Mouse (Mus musculus) kidney, embryonic 15.5 days (tissue): Measurements from ENCODE around the gene Vps9d1. TPM values are rescaled to one million over a fixed set of nuclear protein-coding genes. Genes with fewer than 3 reads are reported as not detected.
"Not testable (repeated sequence)": the region's sequence is repeated elsewhere in the genome, so short reads cannot be mapped to it uniquely, and the experiment has no call there.

ENCODE experiments used
- ATAC-seq: fragments of 200-750 bp; cut with Nextera tagmentation; replicated peaks from 2 replicates; pipeline ENCODE4 v1.8.0; 2017; ENCODE audit warnings: moderate TSS enrichment; ENCODE audit not compliant: low FRiP score
- H3K27ac ChIP-seq: fragments of 300-500 bp; sonication (generic); 2 replicates; pipeline ENCODE4 v1.5.1; 2015; ENCODE audit warnings: mild to moderate bottlenecking, inconsistent platforms
- H3K27me3 ChIP-seq: fragments of 300-500 bp; sonication (generic); 2 replicates; pipeline ENCODE4 v1.6.1; 2015; ENCODE audit warnings: inconsistent platforms
- H3K36me3 ChIP-seq: fragments of 300-500 bp; sonication (generic); 2 replicates; pipeline ENCODE4 v1.6.1; 2015; ENCODE audit warnings: inconsistent platforms
- H3K4me1 ChIP-seq: fragments of 300-500 bp; sonication (generic); 2 replicates; pipeline ENCODE4 v1.6.1; 2015; ENCODE audit warnings: inconsistent platforms
- H3K4me2 ChIP-seq: fragments of 300-500 bp; sonication (generic); 2 replicates; pipeline ENCODE4 v1.6.1; 2015; ENCODE audit warnings: moderate library complexity, mild to moderate bottlenecking, inconsistent platforms
- H3K4me3 ChIP-seq: fragments of 300-500 bp; sonication (generic); replicated peaks from 2 replicates; pipeline ENCODE4 v1.5.1; 2015; ENCODE audit warnings: mild to moderate bottlenecking, inconsistent platforms
- H3K9ac ChIP-seq: fragments of 300-500 bp; sonication (generic); 2 replicates; pipeline ENCODE4 v1.6.1; 2015; ENCODE audit warnings: mild to moderate bottlenecking, inconsistent platforms
- H3K9me3 ChIP-seq: fragments of 300-500 bp; sonication (generic); replicated peaks from 2 replicates; pipeline ENCODE4 v1.6.1; 2016; ENCODE audit warnings: inconsistent platforms
- WGBS: fragments of 180-500 bp; shearing (Covaris S2); methylation state at CpG from one replicate; pipeline ENCODE4 v1.1.7; 2015; ENCODE audit warnings: mixed read lengths; 5-methylcytosine and 5-hydroxymethylcytosine counted together
- polyA plus RNA-seq: library from polyadenylated mRNA; unstranded; fragments of >200 nt; fragmentation: Nextera tagmentation; extraction: Ambion mirVana; gene quantifications from 2 replicates; pipeline ENCODE4 v1.2.1, GENCODE M21; 2015

Gene Vps9d1
- 22.2 and 25.0 TPM in 2 replicates for polyA plus RNA-seq

- Histone ChIP-seq H3K4me2 (peak within 1 kb of the TSS; percentile 91), H3K9me3 (no peaks in the 10 kb centered on the region), H3K4me3 (peak within 1 kb of the TSS; percentile 98), H3K4me1 (peaks cover 27% of the 10 kb centered on the region), H3K9ac (peak within 1 kb of the TSS; percentile 100), H3K27me3 (no peaks in the 10 kb centered on the region), H3K36me3 (peaks cover 63% of the 10 kb centered on the region), H3K27ac (peak within 1 kb of the TSS; percentile 90)
- ATAC-seq: peak; percentile 96
- WGBS: under 1% methylated on average over 98 of the region's 99 CpGs
Observed at GRCm38 (mm10) chr8:123254099-123254885, at the start of gene Vps9d1, which contains the start of gene Zfp276. Gene Vps9d1, minus strand, starts transcription at chr8:123254348. Gene Zfp276, plus strand, starts transcription at chr8:123254195.

- Histone ChIP-seq H3K27ac (no peak overlapping the region), H3K9me3 (no peaks in the 10 kb centered on the region), H3K4me1 (no peaks in the 10 kb centered on the region), H3K27me3 (no peaks in the 10 kb centered on the region), H3K4me2 (no peak overlapping the region), H3K4me3 (no peak overlapping the region), H3K9ac (no peak overlapping the region), H3K36me3 (peaks cover 83% of the 10 kb centered on the region)
- ATAC-seq: no peak
- 93% methylated on average over 11 of the region's 11 CpGs for WGBS
Observed at GRCm38 (mm10) chr8:123298301-123298700, 44.2 kb upstream of the Vps9d1 start.

GRCm38 (mm10) chr8:123292785-123293184, 38.6 kb upstream of the Vps9d1 start:
- H3K27me3 ChIP-seq: no peaks in the 10 kb centered on the region
- no peak overlapping the region for H3K27ac ChIP-seq
- no peaks in the 10 kb centered on the region for H3K9me3 ChIP-seq
- no peak for ATAC-seq
- 77% methylated on average over 2 of the region's 2 CpGs for WGBS
- peaks cover 91% of the 10 kb centered on the region for H3K36me3 ChIP-seq
- H3K4me3 ChIP-seq: no peak overlapping the region
- no peak overlapping the region for H3K4me2 ChIP-seq
- H3K9ac ChIP-seq: no peak overlapping the region
- H3K4me1 ChIP-seq: no peaks in the 10 kb centered on the region

- no peak for ATAC-seq
- WGBS: 93% methylated on average over 3 of the region's 3 CpGs
- no peaks in the 10 kb centered on the region for H3K9me3 ChIP-seq
- H3K9ac ChIP-seq: no peak overlapping the region
- no peaks in the 10 kb centered on the region for H3K27me3 ChIP-seq
- no peaks in the 10 kb centered on the region for H3K4me1 ChIP-seq
- H3K4me2 ChIP-seq: no peak overlapping the region
- peaks cover 92% of the 10 kb centered on the region for H3K36me3 ChIP-seq
- no peak overlapping the region for H3K27ac ChIP-seq
- H3K4me3 ChIP-seq: no peak overlapping the region
Observed at GRCm38 (mm10) chr8:123292281-123292680, 38.1 kb upstream of the Vps9d1 start.

GRCm38 (mm10) chr8:123291716-123292115, 37.6 kb upstream of the Vps9d1 start:
- Histone ChIP-seq H3K9me3 (no peaks in the 10 kb centered on the region), H3K4me3 (no peak overlapping the region), H3K4me2 (no peak overlapping the region), H3K27ac (no peak overlapping the region), H3K27me3 (no peaks in the 10 kb centered on the region), H3K36me3 (peaks cover 93% of the 10 kb centered on the region), H3K4me1 (no peaks in the 10 kb centered on the region), H3K9ac (no peak overlapping the region)
- WGBS: 93% methylated on average over 8 of the region's 8 CpGs
- no peak for ATAC-seq

GRCm38 (mm10) chr8:123290679-123291078, 36.5 kb upstream of the Vps9d1 start:
- Histone ChIP-seq H3K4me1 (no peaks in the 10 kb centered on the region), H3K27ac (no peak overlapping the region), H3K9me3 (no peaks in the 10 kb centered on the region), H3K36me3 (peaks cover 91% of the 10 kb centered on the region), H3K27me3 (no peaks in the 10 kb centered on the region), H3K4me2 (no peak overlapping the region), H3K4me3 (no peak overlapping the region), H3K9ac (no peak overlapping the region)
- 94% methylated on average over 8 of the region's 8 CpGs for WGBS
- ATAC-seq: no peak

- ATAC-seq: no peak
- Histone ChIP-seq H3K4me3 (no peak overlapping the region), H3K9me3 (no peaks in the 10 kb centered on the region), H3K9ac (no peak overlapping the region), H3K27ac (no peak overlapping the region), H3K4me2 (no peak overlapping the region), H3K4me1 (no peaks in the 10 kb centered on the region), H3K36me3 (peaks cover 88% of the 10 kb centered on the region), H3K27me3 (no peaks in the 10 kb centered on the region)
- 88% methylated on average over 4 of the region's 4 CpGs for WGBS
Observed at GRCm38 (mm10) chr8:123290166-123290565, 36.0 kb upstream of the Vps9d1 start.

GRCm38 (mm10) chr8:123287362-123287761, 33.2 kb upstream of the Vps9d1 start:
- Histone ChIP-seq H3K4me3 (no peak overlapping the region), H3K4me2 (no peak overlapping the region), H3K36me3 (peaks cover 72% of the 10 kb centered on the region), H3K9me3 (no peaks in the 10 kb centered on the region), H3K4me1 (no peaks in the 10 kb centered on the region), H3K27ac (no peak overlapping the region), H3K27me3 (no peaks in the 10 kb centered on the region), H3K9ac (no peak overlapping the region)
- no peak for ATAC-seq
- 94% methylated on average over 17 of the region's 17 CpGs for WGBS

GRCm38 (mm10) chr8:123284493-123284892, 30.3 kb upstream of the Vps9d1 start:
- Histone ChIP-seq H3K4me2 (no peak overlapping the region), H3K9me3 (no peaks in the 10 kb centered on the region), H3K4me3 (no peak overlapping the region), H3K27ac (no peak overlapping the region), H3K36me3 (peaks cover 74% of the 10 kb centered on the region), H3K4me1 (no peaks in the 10 kb centered on the region), H3K27me3 (no peaks in the 10 kb centered on the region), H3K9ac (no peak overlapping the region)
- WGBS: 84% methylated on average over 5 of the region's 5 CpGs
- no peak for ATAC-seq

- no peak overlapping the region for H3K4me2 ChIP-seq
- 91% methylated on average over 7 of the region's 7 CpGs for WGBS
- H3K9me3 ChIP-seq: no peaks in the 10 kb centered on the region
- H3K27ac ChIP-seq: no peak overlapping the region
- no peak overlapping the region for H3K4me3 ChIP-seq
- ATAC-seq: no peak
- H3K36me3 ChIP-seq: peaks cover 72% of the 10 kb centered on the region
- H3K27me3 ChIP-seq: no peaks in the 10 kb centered on the region
- no peaks in the 10 kb centered on the region for H3K4me1 ChIP-seq
- no peak overlapping the region for H3K9ac ChIP-seq
Observed at GRCm38 (mm10) chr8:123283991-123284390, 29.8 kb upstream of the Vps9d1 start.

GRCm38 (mm10) chr8:123282994-123283393, 28.8 kb upstream of the Vps9d1 start:
- H3K4me3 ChIP-seq, H3K27me3 ChIP-seq, ATAC-seq, H3K4me2 ChIP-seq, H3K9me3 ChIP-seq, H3K27ac ChIP-seq, H3K9ac ChIP-seq, H3K4me1 ChIP-seq: not testable (repeated sequence)
- 88% methylated on average over 5 of the region's 6 CpGs for WGBS
- H3K36me3 ChIP-seq: peaks cover 69% of the 10 kb centered on the region

GRCm38 (mm10) chr8:123280302-123281094, 26.4 kb upstream of the Vps9d1 start:
- ATAC-seq: no peak
- WGBS: 87% methylated on average over 13 of the region's 13 CpGs
- Histone ChIP-seq H3K4me2 (no peak overlapping the region), H3K9me3 (no peaks in the 10 kb centered on the region), H3K27ac (no peak overlapping the region), H3K4me3 (no peak overlapping the region), H3K27me3 (no peaks in the 10 kb centered on the region), H3K9ac (no peak overlapping the region), H3K36me3 (peaks cover 62% of the 10 kb centered on the region), H3K4me1 (no peaks in the 10 kb centered on the region)
